Mouse (Mus musculus): ENCODE data around the gene Cdk15. TPM values are rescaled to one million over a fixed set of nuclear protein-coding genes. Genes with fewer than 3 reads are reported as not detected.

The Cdk15 gene
- polyA plus RNA-seq, 1 experiment from 2014 or later = not detected

- H3K4me2 ChIP-seq (ENCODE audit: low read length) = no peak overlapping the region
- H3K9ac ChIP-seq (ENCODE audit: low read length) = no peak overlapping the region
- no peaks in the 10 kb centered on the region for H3K4me1 ChIP-seq (ENCODE audit: control insufficient read depth in 2 of 2, insufficient read depth in 2 of 2, low read length in 2 of 2)
- H3K4me3 ChIP-seq (ENCODE audit: control insufficient read depth in 1 of 2, insufficient read depth in 1 of 2, low read depth in 1 of 2, low read length in 2 of 2) = no peak overlapping the region
- H3K36me3 ChIP-seq (ENCODE audit: control insufficient read depth, insufficient read depth, low read length) = no peaks in the 10 kb centered on the region
- ATAC-seq (ENCODE audit: insufficient number of reproducible peaks, insufficient read depth, low FRiP score, low read depth) = no peak
- no peaks in the 10 kb centered on the region for H3K9me3 ChIP-seq (ENCODE audit: control insufficient read depth, low read length)
- H3K27me3 ChIP-seq (ENCODE audit: control insufficient read depth, insufficient read depth, low read length) = peaks cover 67% of the 10 kb centered on the region
- H3K27ac ChIP-seq (replicated peaks in 1 of 2; ENCODE audit: control insufficient read depth in 1 of 2, insufficient read depth in 1 of 2, low read depth in 2 of 2, low read length in 2 of 2) = no peak overlapping the region
- 74% methylated on average over 9 of the region's 9 CpGs for WGBS
Measured at GRCm38 (mm10) chr1:59355440-59355839, 98.7 kb downstream of the Cdk15 start.

DNA sequence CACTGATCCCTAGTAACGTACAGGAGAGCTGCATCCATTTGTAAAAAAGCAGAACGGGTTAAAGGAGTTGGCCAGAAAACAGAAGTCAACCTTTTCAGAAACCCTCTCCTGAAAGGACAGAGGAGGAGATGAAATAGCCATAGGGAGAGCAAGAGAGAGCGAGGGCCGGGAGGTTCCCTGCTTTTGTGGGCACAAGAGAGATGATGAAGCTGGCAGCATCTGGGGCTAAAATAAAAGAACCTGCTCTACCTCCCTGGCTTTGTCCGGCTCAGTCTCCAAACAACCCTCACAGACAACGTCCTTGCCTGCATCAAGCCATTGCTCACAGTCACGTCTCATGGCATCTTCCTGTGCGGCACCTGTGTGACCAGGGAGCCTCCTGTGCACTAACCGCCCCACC, 102.4 kb downstream of the Cdk15 start:
- no peak overlapping the region for H3K4me2 ChIP-seq (ENCODE audit: low read length)
- no peak overlapping the region for H3K4me3 ChIP-seq (ENCODE audit: control insufficient read depth in 1 of 2, insufficient read depth in 1 of 2, low read depth in 1 of 2, low read length in 2 of 2)
- H3K4me1 ChIP-seq (ENCODE audit: control insufficient read depth in 2 of 2, insufficient read depth in 2 of 2, low read length in 2 of 2) = no peaks in the 10 kb centered on the region
- no peaks in the 10 kb centered on the region for H3K36me3 ChIP-seq (ENCODE audit: control insufficient read depth, insufficient read depth, low read length)
- WGBS = 91% methylated on average over 9 of the region's 9 CpGs
- H3K27ac ChIP-seq (replicated peaks in 1 of 2; ENCODE audit: control insufficient read depth in 1 of 2, insufficient read depth in 1 of 2, low read depth in 2 of 2, low read length in 2 of 2) = no peak overlapping the region
- no peak overlapping the region for H3K9ac ChIP-seq (ENCODE audit: low read length)
- peaks cover 78% of the 10 kb centered on the region for H3K27me3 ChIP-seq (ENCODE audit: control insufficient read depth, insufficient read depth, low read length)
- no peaks in the 10 kb centered on the region for H3K9me3 ChIP-seq (ENCODE audit: control insufficient read depth, low read length)
- ATAC-seq (ENCODE audit: insufficient number of reproducible peaks, insufficient read depth, low FRiP score, low read depth) = no peak

GRCm38 (mm10) chr1:59360834-59361233, 104.1 kb downstream of the Cdk15 start:
- Histone ChIP-seq H3K27ac (replicated peaks in 1 of 2; ENCODE audit: control insufficient read depth in 1 of 2, insufficient read depth in 1 of 2, low read depth in 2 of 2, low read length in 2 of 2) (no peak overlapping the region), H3K4me1 (ENCODE audit: control insufficient read depth in 2 of 2, insufficient read depth in 2 of 2, low read length in 2 of 2) (peaks cover 5 to 7% of the 10 kb centered on the region in 2 experiments; a peak in 2 of 4 replicates), H3K4me3 (ENCODE audit: control insufficient read depth in 1 of 2, insufficient read depth in 1 of 2, low read depth in 1 of 2, low read length in 2 of 2) (no peak overlapping the region), H3K4me2 (ENCODE audit: low read length) (no peak overlapping the region), H3K9ac (ENCODE audit: low read length) (no peak overlapping the region), H3K9me3 (ENCODE audit: control insufficient read depth, low read length) (no peaks in the 10 kb centered on the region), H3K36me3 (ENCODE audit: control insufficient read depth, insufficient read depth, low read length) (no peaks in the 10 kb centered on the region), H3K27me3 (ENCODE audit: control insufficient read depth, insufficient read depth, low read length) (peaks cover 78% of the 10 kb centered on the region)
- no peak for ATAC-seq (ENCODE audit: insufficient number of reproducible peaks, insufficient read depth, low FRiP score, low read depth)
- WGBS = 58% methylated on average over 3 of the region's 3 CpGs

DNA sequence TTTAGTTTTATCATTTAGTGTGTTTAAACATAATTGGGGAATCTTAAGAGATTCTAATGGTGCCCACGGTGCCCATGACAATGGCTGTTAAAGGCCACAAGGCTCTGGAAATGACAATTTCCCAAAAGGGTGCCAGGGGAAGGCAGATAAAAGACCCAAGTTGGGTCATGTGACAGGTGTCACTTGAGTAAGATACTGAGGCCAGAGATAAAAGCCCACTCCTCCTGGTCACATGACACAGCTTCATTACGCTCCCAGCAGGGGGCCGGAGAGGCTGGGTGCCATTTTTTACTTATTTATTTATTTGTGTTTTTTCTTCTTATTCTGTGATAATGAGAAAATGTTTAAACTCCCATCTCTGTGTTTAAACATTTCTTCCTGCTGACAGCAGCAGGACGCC, 104.8 kb downstream of the Cdk15 start:
- 45% methylated on average over 4 of the region's 4 CpGs for WGBS
- Histone ChIP-seq H3K4me1 (ENCODE audit: control insufficient read depth in 2 of 2, insufficient read depth in 2 of 2, low read length in 2 of 2) (peaks cover 5 to 7% of the 10 kb centered on the region in 2 experiments; a peak in 2 of 4 replicates), H3K4me2 (ENCODE audit: low read length) (no peak overlapping the region), H3K36me3 (ENCODE audit: control insufficient read depth, insufficient read depth, low read length) (no peaks in the 10 kb centered on the region), H3K4me3 (ENCODE audit: control insufficient read depth in 1 of 2, insufficient read depth in 1 of 2, low read depth in 1 of 2, low read length in 2 of 2) (no peak overlapping the region), H3K9ac (ENCODE audit: low read length) (no peak overlapping the region), H3K27ac (replicated peaks in 1 of 2; ENCODE audit: control insufficient read depth in 1 of 2, insufficient read depth in 1 of 2, low read depth in 2 of 2, low read length in 2 of 2) (no peak overlapping the region), H3K9me3 (ENCODE audit: control insufficient read depth, low read length) (no peaks in the 10 kb centered on the region), H3K27me3 (ENCODE audit: control insufficient read depth, insufficient read depth, low read length) (peaks cover 82% of the 10 kb centered on the region)
- ATAC-seq (ENCODE audit: insufficient number of reproducible peaks, insufficient read depth, low FRiP score, low read depth) = no peak

- H3K9me3 ChIP-seq (ENCODE audit: control insufficient read depth, low read length) = no peaks in the 10 kb centered on the region
- peaks cover 82% of the 10 kb centered on the region for H3K27me3 ChIP-seq (ENCODE audit: control insufficient read depth, insufficient read depth, low read length)
- WGBS = 76% methylated on average over 4 of the region's 4 CpGs
- peaks cover 5 to 7% of the 10 kb centered on the region in 2 experiments; a peak in 2 of 4 replicates for H3K4me1 ChIP-seq (ENCODE audit: control insufficient read depth in 2 of 2, insufficient read depth in 2 of 2, low read length in 2 of 2)
- no peak overlapping the region for H3K4me2 ChIP-seq (ENCODE audit: low read length)
- H3K4me3 ChIP-seq (ENCODE audit: control insufficient read depth in 1 of 2, insufficient read depth in 1 of 2, low read depth in 1 of 2, low read length in 2 of 2) = no peak overlapping the region
- H3K36me3 ChIP-seq (ENCODE audit: control insufficient read depth, insufficient read depth, low read length) = no peaks in the 10 kb centered on the region
- no peak for ATAC-seq (ENCODE audit: insufficient number of reproducible peaks, insufficient read depth, low FRiP score, low read depth)
- H3K27ac ChIP-seq (replicated peaks in 1 of 2; ENCODE audit: control insufficient read depth in 1 of 2, insufficient read depth in 1 of 2, low read depth in 2 of 2, low read length in 2 of 2) = no peak overlapping the region
- no peak overlapping the region for H3K9ac ChIP-seq (ENCODE audit: low read length)
Measured at GRCm38 (mm10) chr1:59361966-59362365, 105.3 kb downstream of the Cdk15 start.

DNA sequence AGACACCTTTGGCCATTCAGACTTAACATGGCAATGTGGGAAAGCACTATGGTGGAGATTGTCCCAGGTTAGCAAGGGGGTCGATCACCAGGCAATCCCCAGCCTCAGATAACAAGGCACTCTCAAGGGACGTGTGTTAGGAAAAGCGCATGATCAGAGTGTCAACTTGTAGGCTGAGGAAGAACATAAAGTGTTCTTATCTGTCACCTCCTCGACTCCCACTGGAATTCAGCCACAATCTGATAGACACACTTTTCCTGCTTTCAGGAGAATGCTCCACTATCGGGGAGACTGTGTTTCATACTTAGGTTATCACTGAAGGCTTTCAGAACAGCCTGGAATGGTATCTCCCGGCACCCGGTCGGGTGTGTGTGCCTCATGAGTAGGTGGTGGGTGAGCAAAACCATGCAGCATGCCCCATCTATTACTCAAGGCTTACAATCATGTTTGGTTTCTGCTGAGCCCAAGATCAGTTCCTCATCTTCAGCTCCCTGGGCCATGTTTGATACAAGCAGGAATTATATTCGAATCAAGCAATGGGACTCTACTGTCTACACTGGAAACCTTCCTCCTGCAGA, 107.8 kb downstream of the Cdk15 start:
- H3K27ac ChIP-seq (replicated peaks in 1 of 2; ENCODE audit: control insufficient read depth in 1 of 2, insufficient read depth in 1 of 2, low read depth in 2 of 2, low read length in 2 of 2) = no peak overlapping the region
- H3K27me3 ChIP-seq (ENCODE audit: control insufficient read depth, insufficient read depth, low read length) = peaks cover 81% of the 10 kb centered on the region
- no peak overlapping the region for H3K4me3 ChIP-seq (ENCODE audit: control insufficient read depth in 1 of 2, insufficient read depth in 1 of 2, low read depth in 1 of 2, low read length in 2 of 2)
- H3K36me3 ChIP-seq (ENCODE audit: control insufficient read depth, insufficient read depth, low read length) = no peaks in the 10 kb centered on the region
- 0 out of 2 replicates have a peak, but pooled peaks have one; percentile 17 for ATAC-seq (ENCODE audit: insufficient number of reproducible peaks, insufficient read depth, low FRiP score, low read depth)
- no peak overlapping the region for H3K9ac ChIP-seq (ENCODE audit: low read length)
- peaks cover 10 to 16% of the 10 kb centered on the region in 2 experiments; a peak in 2 of 4 replicates for H3K4me1 ChIP-seq (ENCODE audit: control insufficient read depth in 2 of 2, insufficient read depth in 2 of 2, low read length in 2 of 2)
- 7% methylated on average over 9 of the region's 9 CpGs for WGBS
- H3K9me3 ChIP-seq (ENCODE audit: control insufficient read depth, low read length) = no peaks in the 10 kb centered on the region
- H3K4me2 ChIP-seq (ENCODE audit: low read length) = no peak overlapping the region

DNA sequence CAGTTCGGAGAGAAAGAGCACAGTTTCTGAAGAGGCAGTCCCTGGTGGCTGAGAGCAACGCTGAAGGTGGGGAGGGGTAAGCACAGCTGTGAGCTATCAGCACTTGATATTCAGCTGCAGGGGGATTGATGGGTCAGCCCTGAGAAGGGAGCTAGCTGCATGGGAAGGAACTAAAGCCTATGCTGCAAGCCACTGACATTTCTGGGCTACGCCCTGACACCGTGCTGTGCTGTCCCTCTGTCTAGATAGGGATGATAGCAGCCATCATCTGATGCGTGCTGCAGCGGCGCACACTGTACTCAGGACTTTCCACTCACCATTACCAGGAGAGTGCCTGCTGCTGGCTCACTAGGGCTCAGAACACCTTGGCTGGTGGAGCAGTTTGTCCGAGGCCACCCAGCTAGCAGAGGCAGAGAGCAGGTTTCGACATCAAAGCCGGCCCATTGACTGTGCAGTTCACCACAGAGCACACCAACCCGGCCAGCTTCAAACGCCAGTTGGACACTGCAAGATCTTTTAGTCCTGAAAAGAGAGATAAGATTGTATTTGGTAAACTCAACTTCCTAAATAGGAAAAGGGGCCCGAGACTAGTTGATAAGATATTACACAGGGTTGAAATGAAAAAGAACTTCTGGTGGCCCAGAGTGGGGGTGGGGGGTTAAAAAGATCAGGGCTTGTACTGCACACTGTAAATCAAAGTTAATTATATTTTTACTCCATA, 111.4 kb downstream of the Cdk15 start:
- Histone ChIP-seq H3K27ac (replicated peaks in 1 of 2; ENCODE audit: control insufficient read depth in 1 of 2, insufficient read depth in 1 of 2, low read depth in 2 of 2, low read length in 2 of 2) (no peak overlapping the region), H3K9ac (ENCODE audit: low read length) (no peak overlapping the region), H3K27me3 (ENCODE audit: control insufficient read depth, insufficient read depth, low read length) (peaks cover 86% of the 10 kb centered on the region), H3K4me1 (ENCODE audit: control insufficient read depth in 2 of 2, insufficient read depth in 2 of 2, low read length in 2 of 2) (peaks cover 10 to 16% of the 10 kb centered on the region in 2 experiments; a peak in 2 of 4 replicates), H3K4me2 (ENCODE audit: low read length) (peak overlapping the region; percentile 29; the same call in 1 of the 2 replicates), H3K9me3 (ENCODE audit: control insufficient read depth, low read length) (no peaks in the 10 kb centered on the region), H3K4me3 (ENCODE audit: control insufficient read depth in 1 of 2, insufficient read depth in 1 of 2, low read depth in 1 of 2, low read length in 2 of 2) (no peak overlapping the region), H3K36me3 (ENCODE audit: control insufficient read depth, insufficient read depth, low read length) (no peaks in the 10 kb centered on the region)
- WGBS = 2% methylated on average over 13 of the region's 13 CpGs
- no peak for ATAC-seq (ENCODE audit: insufficient number of reproducible peaks, insufficient read depth, low FRiP score, low read depth)
